Mouse (Mus musculus) activated CD4-positive, CD25-positive, alpha-beta regulatory T cell, adult 4 months (primary cell): ENCODE results near the gene Hes6. TPM values are rescaled to one million over a fixed set of nuclear protein-coding genes. Genes with fewer than 3 reads are reported as not detected.

ENCODE experiments used
- ATAC-seq: one replicate; pipeline ENCODE4 v1.8.0; 2017
- polyA plus RNA-seq, 2 experiments: library from polyadenylated mRNA; unstranded; fragments of 100-300 nt; shearing (Covaris generic); gene quantifications; one replicate each; pipeline ENCODE4 v1.2.1; 2017

Hes6 gene
- 10 to 100 TPM; 14.6 to 17.3 TPM for polyA plus RNA-seq

- ATAC-seq: no peak
Observed at GRCm38 (mm10) chr1:91413898-91414594, at the start of gene Hes6. Gene Hes6, minus strand, starts transcription at chr1:91414038.

GRCm38 (mm10) chr1:91463336-91463995 is 49.6 kb upstream of the Hes6 start:
- ATAC-seq: no peak

- ATAC-seq: no peak
Observed at GRCm38 (mm10) chr1:91460564-91460963, 46.7 kb upstream of the Hes6 start.

- no peak for ATAC-seq
Observed at GRCm38 (mm10) chr1:91460069-91460468, 46.2 kb upstream of the Hes6 start.

GRCm38 (mm10) chr1:91459059-91459809 is 45.4 kb upstream of the Hes6 start, which contains the start of gene Per2:
Gene Per2, minus strand, starts transcription at chr1:91459324.
- ATAC-seq: peak; percentile 97

GRCm38 (mm10) chr1:91458223-91458861 is 44.5 kb upstream of the Hes6 start:
- ATAC-seq: no peak

- no peak for ATAC-seq
Observed at GRCm38 (mm10) chr1:91457698-91458097, 43.9 kb upstream of the Hes6 start.

GRCm38 (mm10) chr1:91457116-91457515 is 43.3 kb upstream of the Hes6 start:
- ATAC-seq: no peak

- ATAC-seq: no peak
Observed at GRCm38 (mm10) chr1:91456301-91456801, 42.5 kb upstream of the Hes6 start.

GRCm38 (mm10) chr1:91455661-91456161 is 41.9 kb upstream of the Hes6 start:
- ATAC-seq: no peak

GRCm38 (mm10) chr1:91454927-91455326 is 41.1 kb upstream of the Hes6 start:
- no peak for ATAC-seq

GRCm38 (mm10) chr1:91454366-91454765 is 40.5 kb upstream of the Hes6 start:
- no peak for ATAC-seq

GRCm38 (mm10) chr1:91453932-91454331 is 40.1 kb upstream of the Hes6 start:
- ATAC-seq: no peak

GRCm38 (mm10) chr1:91451547-91452084 is 37.8 kb upstream of the Hes6 start:
- no peak for ATAC-seq

GRCm38 (mm10) chr1:91450851-91451250 is 37.0 kb upstream of the Hes6 start:
- ATAC-seq: no peak

GRCm38 (mm10) chr1:91448688-91449087 is 34.9 kb upstream of the Hes6 start:
- ATAC-seq: no peak

- ATAC-seq: no peak
Observed at GRCm38 (mm10) chr1:91446511-91446910, 32.7 kb upstream of the Hes6 start.

GRCm38 (mm10) chr1:91446060-91446459 is 32.2 kb upstream of the Hes6 start:
- ATAC-seq: no peak

- no peak for ATAC-seq
Observed at GRCm38 (mm10) chr1:91444841-91445830, 31.3 kb upstream of the Hes6 start.

GRCm38 (mm10) chr1:91442350-91442990 is 28.6 kb upstream of the Hes6 start:
- no peak for ATAC-seq
